Mouse (Mus musculus): ENCODE measurements at regions not wholly inside any gene's neighbourhood (a gene's known extent, or its start where the extent isn't known, plus 50 kb on each side); places are given as distances from the start of the nearest gene placed in this dataset.

DNA sequence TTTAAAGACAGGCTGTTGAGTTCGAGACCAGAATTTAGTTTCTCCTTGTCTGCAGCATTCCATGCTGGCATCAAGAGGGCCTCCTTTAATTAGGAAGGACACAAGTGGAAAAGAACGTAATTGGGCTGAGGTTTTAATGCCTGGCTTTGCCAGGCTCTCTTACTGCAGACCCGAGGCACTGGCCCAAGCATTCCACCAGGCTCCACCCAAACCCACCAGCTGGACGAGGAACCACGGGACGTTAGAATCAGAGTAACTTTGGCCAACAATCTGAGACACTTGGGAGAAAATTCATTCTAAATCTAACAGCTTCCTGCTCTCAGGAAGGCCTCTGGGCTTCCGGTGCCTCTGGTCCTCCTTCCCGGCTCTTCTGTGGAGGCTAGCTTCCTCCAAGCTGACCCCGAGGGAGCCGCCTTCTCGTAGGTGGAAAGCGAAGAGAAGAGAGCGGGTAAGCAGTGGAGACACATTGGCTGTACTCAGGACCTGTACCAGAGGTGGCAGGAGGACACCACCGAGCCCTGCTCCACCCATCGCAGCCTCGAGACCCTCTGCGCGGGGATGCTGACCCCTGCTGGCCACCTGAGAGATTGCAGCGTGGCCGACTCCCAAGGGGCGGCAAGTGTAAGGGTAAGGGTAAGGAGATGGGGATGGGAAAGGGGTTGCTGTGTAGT is 105.5 kb downstream of the Tmem17 start:
- peak; percentile 87 for DNase-seq (ENCODE audit: low read depth, low spot score)

DNA sequence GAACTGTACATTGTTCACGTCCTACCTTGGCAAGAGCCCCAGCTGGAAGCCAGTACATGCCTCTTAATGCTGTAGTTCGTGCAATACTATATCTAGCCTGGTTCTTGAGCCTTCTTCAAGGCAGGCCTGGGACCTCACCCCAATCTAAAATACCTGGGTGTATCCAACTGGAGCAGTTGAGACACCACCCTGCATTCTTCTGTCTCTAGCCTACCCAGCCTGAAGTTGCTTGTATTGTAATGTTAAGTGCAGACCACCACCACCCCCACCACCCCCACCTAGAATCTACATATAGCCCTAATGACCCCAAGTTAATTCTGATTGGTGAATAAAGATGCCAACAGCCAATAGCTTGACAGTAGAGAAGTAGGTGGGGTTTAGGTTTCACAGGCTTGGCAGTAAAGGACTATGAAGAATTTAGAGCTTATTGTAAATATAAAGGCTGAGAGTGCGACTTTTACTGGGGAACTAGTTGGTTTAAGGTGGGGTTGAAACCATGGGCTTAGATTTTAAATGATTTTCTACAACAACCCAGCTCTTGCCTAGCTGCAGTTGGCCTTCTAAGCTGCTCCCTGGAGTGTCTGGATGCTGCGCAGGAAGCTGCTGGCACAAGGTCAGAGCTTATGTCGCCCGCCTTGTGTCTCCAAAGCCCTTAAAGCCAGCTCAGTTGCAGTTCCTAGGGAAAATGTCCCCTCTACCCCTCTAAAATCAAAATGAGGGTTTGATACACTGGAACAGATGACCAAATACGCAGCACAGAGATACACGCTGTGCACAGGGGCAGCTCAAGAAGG is 109.2 kb downstream of the Tmem17 start:
- DNase-seq (ENCODE audit: low read depth, low spot score): no peak

- no peak for DNase-seq (ENCODE audit: low read depth, low spot score)
These were observed 110.0 kb downstream of the Tmem17 start for GRCm38 (mm10) chr11:22621868-22622267.

DNA sequence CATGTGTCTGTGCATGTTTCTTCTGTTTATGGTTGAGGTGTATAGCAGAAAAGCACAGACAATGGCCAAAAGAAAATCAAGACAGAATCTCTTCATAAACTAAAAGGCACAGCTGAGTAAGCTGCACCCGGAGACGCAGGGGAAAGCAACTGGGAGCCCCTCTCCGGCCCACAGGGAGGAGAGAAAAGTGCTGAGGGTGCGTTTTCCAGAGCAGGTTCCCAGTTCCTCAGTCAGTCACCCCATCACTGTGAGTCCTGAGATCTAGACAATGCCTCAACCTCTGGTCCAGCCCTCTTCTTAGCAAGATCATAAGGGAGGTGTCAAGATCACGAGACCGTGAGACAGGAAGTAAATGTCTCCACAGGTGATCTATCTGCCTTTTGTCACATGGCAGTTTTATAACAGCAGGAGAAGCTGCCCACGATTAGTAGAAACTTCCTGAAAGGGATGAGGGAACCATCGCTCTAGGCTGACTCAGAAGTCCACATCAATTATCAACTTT is 110.7 kb downstream of the Tmem17 start:
- no peak for DNase-seq (ENCODE audit: low read depth, low spot score)

DNA sequence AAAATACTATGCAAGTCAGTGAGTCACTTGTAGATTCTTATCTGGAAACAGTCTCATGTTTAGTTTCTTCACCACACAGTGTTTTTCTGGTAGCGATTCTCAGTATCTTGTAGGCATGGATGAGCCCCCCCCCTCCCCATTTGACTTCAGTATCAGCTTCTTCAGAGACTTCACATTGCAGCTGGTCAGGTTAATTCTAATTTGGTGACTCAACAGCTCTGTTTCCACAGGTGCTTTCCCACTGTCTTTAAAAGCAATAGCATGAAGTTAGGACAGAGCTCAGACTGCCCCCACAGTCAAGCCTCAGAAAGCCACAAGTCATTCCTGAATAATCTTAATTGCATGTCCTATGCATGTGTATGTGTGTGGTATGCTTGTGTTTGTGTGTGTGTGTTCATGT is 114.5 kb downstream of the Tmem17 start:
- DNase-seq (ENCODE audit: low read depth, low spot score): no peak

- DNase-seq (ENCODE audit: low read depth, low spot score): no peak
These were observed 116.6 kb downstream of the Tmem17 start for GRCm38 (mm10) chr11:22628497-22628896.

GRCm38 (mm10) chr11:22628979-22629378 is 117.1 kb downstream of the Tmem17 start:
- no peak for DNase-seq (ENCODE audit: low read depth, low spot score)

DNA sequence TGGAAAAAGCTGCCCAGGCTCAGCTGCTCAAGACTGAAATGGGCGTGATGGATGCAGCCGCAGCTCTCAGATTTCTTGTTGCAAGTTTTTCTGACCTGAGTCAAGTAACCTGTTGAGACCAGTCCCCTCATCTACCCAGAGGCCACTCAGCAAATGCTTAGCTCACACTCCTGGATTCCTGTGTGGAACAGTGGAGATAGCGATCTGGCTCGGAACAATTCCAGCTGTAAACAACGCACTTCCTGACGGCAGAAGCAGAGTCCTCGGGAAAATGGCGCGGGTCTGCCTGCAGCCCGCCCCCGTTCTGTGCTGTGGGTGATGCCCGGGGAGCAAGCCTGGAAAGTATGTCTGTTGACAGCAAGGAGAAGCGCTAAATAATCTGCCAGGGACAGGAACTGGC is 117.7 kb downstream of the Tmem17 start:
- no peak for DNase-seq (ENCODE audit: low read depth, low spot score)

DNA sequence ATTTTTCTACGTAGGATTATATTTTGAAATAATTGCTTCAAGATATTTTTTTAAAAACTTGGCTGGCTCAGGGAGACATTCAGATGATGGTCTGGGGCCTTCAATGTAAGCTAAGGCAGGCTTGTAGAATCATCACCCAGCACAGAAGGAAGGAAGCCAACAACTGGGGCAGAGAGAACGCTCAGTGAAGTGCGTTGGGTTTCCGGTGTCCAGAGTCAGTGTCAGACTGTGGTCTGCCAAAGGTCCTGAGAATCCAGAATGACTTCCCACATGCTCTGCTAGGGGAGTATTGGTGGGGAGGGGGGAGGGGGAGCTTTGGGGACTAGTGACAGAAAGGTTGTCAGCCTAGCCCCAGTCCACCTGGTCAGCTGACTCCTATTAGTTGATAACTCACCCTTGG is 118.1 kb downstream of the Tmem17 start:
- DNase-seq (ENCODE audit: low read depth, low spot score): no peak

GRCm38 (mm10) chr11:22630982-22631381 is 119.1 kb downstream of the Tmem17 start:
- no peak for DNase-seq (ENCODE audit: low read depth, low spot score)

- peak; percentile 66 for DNase-seq (ENCODE audit: low read depth, low spot score)
These were observed 119.9 kb downstream of the Tmem17 start for GRCm38 (mm10) chr11:22631606-22632313.

- no peak for DNase-seq (ENCODE audit: low read depth, low spot score)
These were observed 120.4 kb downstream of the Tmem17 start for GRCm38 (mm10) chr11:22632314-22632700.

DNA sequence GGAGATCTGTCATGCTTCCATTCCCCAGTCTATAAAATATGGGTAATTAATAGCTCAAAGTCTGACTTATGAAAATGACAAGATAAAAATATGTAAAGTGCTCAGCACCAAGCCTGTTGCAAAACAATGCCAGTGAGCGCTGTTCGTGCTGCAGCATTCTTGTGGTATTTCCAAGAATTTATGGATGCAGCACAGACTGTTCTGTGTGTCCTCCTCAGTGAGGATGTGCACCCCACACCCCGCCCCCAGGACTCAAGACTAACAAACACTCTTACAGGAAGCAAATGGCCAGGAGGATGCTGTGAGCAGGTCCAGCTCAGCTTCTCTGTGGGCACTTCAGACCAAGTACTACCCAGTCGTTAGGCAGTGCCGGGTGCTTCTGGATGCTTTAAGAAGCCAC is 121.1 kb downstream of the Tmem17 start:
- no peak for DNase-seq (ENCODE audit: low read depth, low spot score)

- no peak for DNase-seq (ENCODE audit: low read depth, low spot score)
These were observed 122.1 kb downstream of the Tmem17 start for GRCm38 (mm10) chr11:22633961-22634360.

- no peak for DNase-seq (ENCODE audit: low read depth, low spot score)
These were observed 123.1 kb downstream of the Tmem17 start for GRCm38 (mm10) chr11:22635021-22635420.

- no peak for DNase-seq (ENCODE audit: low read depth, low spot score)
These were observed 124.4 kb downstream of the Tmem17 start for GRCm38 (mm10) chr11:22636321-22636720.

DNA sequence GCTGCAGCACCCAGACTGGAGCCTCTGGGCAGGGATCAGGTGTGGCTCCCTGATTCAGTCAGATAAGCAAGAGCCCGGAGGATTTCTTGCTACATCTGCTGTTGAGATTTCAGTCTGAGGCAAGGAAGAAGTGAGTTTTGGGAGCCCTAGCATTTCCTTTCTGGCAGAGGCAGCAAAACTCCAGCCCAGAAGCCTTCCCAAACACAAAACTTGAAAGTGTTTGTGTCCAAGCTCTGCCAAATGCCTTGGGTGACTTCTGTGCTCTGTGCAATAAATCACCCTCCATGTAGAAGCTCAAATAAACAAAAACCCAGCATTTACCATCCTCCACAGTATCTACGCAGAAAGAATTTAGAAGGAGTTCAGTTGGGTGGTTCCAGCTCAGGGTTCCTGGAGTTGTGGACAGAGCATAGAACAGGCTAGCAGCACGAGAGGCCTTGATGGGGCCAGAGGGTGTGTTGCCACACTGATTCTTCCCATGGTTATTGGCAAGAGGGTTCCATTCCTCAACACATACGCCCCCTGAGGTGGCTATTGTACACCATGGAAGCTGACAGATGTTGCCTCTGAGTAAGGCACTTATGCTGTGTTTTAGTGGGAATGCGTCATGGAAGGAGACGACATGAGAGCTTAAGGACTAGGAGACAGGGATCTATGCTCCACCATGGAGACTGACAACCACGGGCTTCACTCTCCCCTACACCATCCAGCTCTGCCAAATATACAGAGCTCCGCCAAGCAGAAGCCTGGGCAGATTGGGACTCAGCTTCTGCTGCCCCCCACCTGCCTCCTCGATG is 125.1 kb downstream of the Tmem17 start:
- DNase-seq (ENCODE audit: low read depth, low spot score): no peak

GRCm38 (mm10) chr11:22638171-22638570 is 126.3 kb downstream of the Tmem17 start:
- DNase-seq (ENCODE audit: low read depth, low spot score): no peak

GRCm38 (mm10) chr11:22638700-22639099 is 126.8 kb downstream of the Tmem17 start:
- no peak for DNase-seq (ENCODE audit: low read depth, low spot score)

DNA sequence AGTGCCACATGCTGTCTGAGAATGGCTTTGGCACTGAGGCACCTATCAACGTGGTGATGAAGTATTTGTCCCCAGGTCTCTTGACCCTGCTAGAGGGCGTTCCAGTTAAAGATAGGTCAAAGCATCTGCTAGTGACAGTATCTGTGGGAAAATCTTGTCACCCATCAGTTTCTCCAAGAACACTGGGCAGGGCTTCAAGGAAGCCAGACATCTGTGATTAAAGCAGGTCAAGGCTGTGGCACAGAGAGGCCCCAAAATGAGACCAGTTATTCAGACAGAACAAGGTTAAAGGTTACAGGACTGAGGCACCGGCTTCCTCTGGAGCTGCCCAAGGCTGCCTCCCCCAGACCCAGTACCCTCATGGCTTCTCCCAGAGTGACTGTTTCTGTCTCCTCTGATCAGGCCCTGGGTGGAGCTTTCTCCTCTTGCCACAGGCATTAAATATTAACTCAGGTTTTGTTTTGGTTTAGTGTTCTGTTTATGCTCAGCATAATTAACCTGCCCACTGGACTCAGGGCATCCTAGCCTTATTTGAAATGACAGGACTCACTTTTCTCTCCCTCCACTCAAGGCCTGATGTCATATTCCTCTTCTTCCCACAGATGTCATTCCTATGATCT is 128.6 kb downstream of the Tmem17 start:
- no peak for DNase-seq (ENCODE audit: low read depth, low spot score)

GRCm38 (mm10) chr11:22641450-22641849 is 129.6 kb downstream of the Tmem17 start:
- DNase-seq (ENCODE audit: low read depth, low spot score): no peak
